Mouse (Mus musculus): Measurements from ENCODE around the gene Fam243. TPM values are rescaled to one million over a fixed set of nuclear protein-coding genes. Genes with fewer than 3 reads are reported as not detected.

Gene Fam243
- not detected for polyA plus RNA-seq (2015; fragmentation: Illumina TruSeq; extraction: RNeasy Lipid Tissue Mini Kit (QIAGEN cat#74804); ENCODE audit: low read depth, low replicate concordance)

DNA sequence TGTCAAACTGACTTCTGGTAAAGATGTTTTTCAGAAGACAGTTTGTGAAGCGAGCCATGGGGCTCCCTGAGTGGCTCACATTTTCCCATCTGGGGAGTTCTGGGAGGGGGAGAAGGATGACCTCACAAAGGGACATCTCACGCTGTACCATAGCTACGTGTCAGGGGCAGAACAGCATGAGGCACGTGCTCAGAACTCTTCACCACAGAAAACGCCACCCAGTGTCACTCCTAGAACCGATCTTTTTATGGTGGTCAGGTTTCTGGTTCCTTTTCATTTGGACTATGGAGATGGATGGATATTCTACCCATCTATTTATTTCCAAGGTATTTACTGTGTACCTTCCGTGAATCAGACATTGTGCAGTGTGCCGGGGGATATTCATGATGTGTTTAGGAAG, at the start of gene Fam243:
Fam243 (minus strand) TSS at position 101 of the 400 bp plus-strand sequence.

DNA sequence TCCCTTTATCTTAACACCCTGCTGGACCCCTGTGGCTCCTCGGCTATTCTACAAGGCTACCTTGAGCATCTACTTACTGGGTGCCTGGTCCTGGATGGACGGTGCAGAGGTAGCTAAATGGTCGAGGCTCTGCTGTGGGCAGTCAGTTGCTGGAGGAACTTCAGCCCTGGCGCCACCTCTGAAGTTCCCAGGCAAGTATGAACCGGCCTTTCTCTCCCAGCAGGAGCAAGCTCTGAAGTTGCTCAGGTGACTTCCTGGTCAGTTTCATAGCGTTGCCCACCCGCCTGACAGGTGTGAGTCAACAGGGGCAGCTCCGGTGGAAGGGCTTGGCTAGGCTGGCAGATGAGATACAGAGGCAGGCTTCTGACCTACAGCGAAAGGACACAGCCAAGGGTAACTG, 38.0 kb upstream of the Fam243 start, which contains the start of gene Kcne1:
Kcne1 (minus strand) TSS at position 240 of the 400 bp plus-strand sequence.

DNA sequence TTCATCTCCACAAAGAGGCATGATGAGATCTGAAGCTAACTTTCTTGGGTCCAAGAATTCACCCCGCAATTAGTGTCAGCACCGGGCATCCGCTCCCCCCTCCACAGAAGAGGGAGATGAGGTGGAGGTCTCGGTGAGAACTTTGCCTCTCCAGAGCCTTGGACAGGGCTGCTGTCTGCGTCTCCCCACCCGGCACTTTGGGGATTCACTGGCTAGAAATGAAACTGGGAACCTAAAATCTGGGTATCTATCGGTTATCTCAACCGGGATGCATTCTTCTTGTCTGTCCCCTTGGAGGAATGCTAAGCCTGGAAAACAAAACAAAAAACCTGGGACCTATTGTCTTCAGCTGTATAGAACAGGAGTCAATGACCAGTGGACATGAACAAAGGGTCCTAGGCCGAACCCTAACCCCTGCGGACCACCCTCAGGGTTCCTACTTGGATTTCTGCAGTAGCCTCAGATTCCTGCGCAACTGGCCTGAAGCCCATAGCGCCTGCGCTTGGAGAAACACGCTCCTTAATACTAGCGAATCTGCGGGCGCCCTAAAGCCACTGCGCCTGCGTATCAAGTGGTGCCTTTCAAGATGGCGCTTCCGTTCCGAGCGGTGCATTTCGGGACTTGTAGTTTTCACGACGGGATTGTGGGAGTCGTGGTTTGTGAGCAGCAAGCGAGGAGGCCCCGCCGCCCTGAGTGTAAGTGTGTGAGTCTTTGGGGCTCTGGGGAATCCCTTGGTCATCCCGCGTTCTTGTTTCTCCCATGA, 20.4 kb downstream of the Fam243 start, which contains the start of gene Smim11:
Smim11 (plus strand) TSS at position 638 of the 763 bp plus-strand sequence.

DNA sequence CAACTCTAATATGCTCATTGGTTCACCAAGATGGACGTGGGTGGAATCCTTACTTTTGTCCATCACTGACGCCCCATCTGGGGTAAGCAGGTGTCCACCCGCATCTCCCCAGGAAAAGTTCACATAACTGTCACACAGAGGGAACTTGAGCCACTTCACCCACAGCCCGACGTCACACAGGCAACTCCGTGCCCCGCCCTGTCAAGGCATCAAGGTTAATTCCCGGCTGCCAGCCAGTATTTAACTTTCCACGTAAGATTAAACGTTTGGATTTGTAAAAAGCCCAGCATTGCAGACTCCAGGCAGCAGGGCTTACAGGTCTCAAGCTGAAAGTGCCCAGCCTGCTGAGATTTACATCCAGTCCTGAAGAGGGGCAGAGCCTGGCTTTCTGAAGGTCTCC, 29.1 kb downstream of the Fam243 start, which contains the start of gene Kcne2:
Kcne2 (plus strand) TSS at position 289 of the 400 bp plus-strand sequence.

Other genes with a start within 250 kb of the Fam243 start
- gene Kcne2, start 29.1 kb downstream of the Fam243 start, polyA plus RNA-seq (2015; fragmentation: Illumina TruSeq; extraction: RNeasy Lipid Tissue Mini Kit (QIAGEN cat#74804); ENCODE audit: low read depth, low replicate concordance), result 6.8 TPM
- gene Smim11, start 20.2 kb downstream of the Fam243 start, polyA plus RNA-seq (2015; fragmentation: Illumina TruSeq; extraction: RNeasy Lipid Tissue Mini Kit (QIAGEN cat#74804); ENCODE audit: low read depth, low replicate concordance), result 69.2 TPM
- not detected for gene Kcne1, start 38.0 kb upstream of the Fam243 start, polyA plus RNA-seq (2015; fragmentation: Illumina TruSeq; extraction: RNeasy Lipid Tissue Mini Kit (QIAGEN cat#74804); ENCODE audit: low read depth, low replicate concordance)
- 52.2 TPM for gene Rcan1, start 149.4 kb upstream of the Fam243 start, polyA plus RNA-seq (2015; fragmentation: Illumina TruSeq; extraction: RNeasy Lipid Tissue Mini Kit (QIAGEN cat#74804); ENCODE audit: low read depth, low replicate concordance)
- gene Clic6, start 164.3 kb upstream of the Fam243 start, polyA plus RNA-seq (2015; fragmentation: Illumina TruSeq; extraction: RNeasy Lipid Tissue Mini Kit (QIAGEN cat#74804); ENCODE audit: low read depth, low replicate concordance), result 6.9 TPM

Data from brain, adult 10 weeks (tissue).